Mouse (Mus musculus) CH12.LX (cell line): ENCODE results near the gene Olfr26. TPM values are rescaled to one million over a fixed set of nuclear protein-coding genes. Genes with fewer than 3 reads are reported as not detected.
"Not testable (repeated sequence)": the region's sequence is repeated elsewhere in the genome, so short reads cannot be mapped to it uniquely, and the experiment has no call there.

Source experiments
- DNase-seq: peaks from one replicate; pipeline ENCODE4 v3.0.0-alpha.2; 2013; ENCODE audit errors: extremely low read depth
- H3K27ac ChIP-seq: 2 replicates; pipeline ENCODE4 v1.5.1; 2012; ENCODE audit warnings: low read depth, mild to moderate bottlenecking, control low read depth, moderate library complexity; ENCODE audit not compliant: insufficient read depth
- H3K27me3 ChIP-seq: replicated peaks from 2 replicates; pipeline ENCODE3; 2012; ENCODE audit warnings: inconsistent platforms
- H3K36me3 ChIP-seq, 2 experiments: replicated peaks in 1 of 2; 2 replicates each; pipeline versions ENCODE3 to v1.6.1; 2012; ENCODE audit warnings: inconsistent platforms in 1 of 2, low read length in 1 of 2, mild to moderate bottlenecking in 1 of 2, mixed read lengths in 1 of 2, moderate library complexity in 1 of 2; ENCODE audit not compliant: control insufficient read depth in 1 of 2, insufficient read depth in 1 of 2
- H3K4me1 ChIP-seq, 2 experiments: 2 replicates each; pipeline ENCODE4 v1.6.1; 2012; ENCODE audit warnings: inconsistent platforms in 1 of 2, moderate library complexity in 1 of 2; ENCODE audit not compliant: insufficient read depth in 2 of 2, control insufficient read depth in 1 of 2
- H3K4me2 ChIP-seq: 2 replicates; pipeline ENCODE4 v1.6.1; 2012; ENCODE audit warnings: low read depth, mild to moderate bottlenecking, control low read depth; ENCODE audit not compliant: poor library complexity, insufficient read depth, severe bottlenecking
- H3K4me3 ChIP-seq, 3 experiments: fragments of 150-350 bp in 1 of 3; sonication (generic) in 1 of 3; replicated peaks in 1 of 3; 2 replicates each; pipeline versions ENCODE3 to v1.5.1; 2011 to 2012; ENCODE audit warnings: low read depth in 2 of 3, low read length in 2 of 3, mild to moderate bottlenecking in 2 of 3, moderate library complexity in 2 of 3, control low read depth in 1 of 3, improper control_type of control experiment in 1 of 3, inconsistent platforms in 1 of 3, mixed read lengths in 1 of 3; ENCODE audit not compliant: poor library complexity in 1 of 3
- H3K79me2 ChIP-seq: replicated peaks from 2 replicates; pipeline ENCODE4 v1.6.1; 2012; ENCODE audit warnings: mild to moderate bottlenecking, moderate library complexity; ENCODE audit not compliant: control insufficient read depth, poor library complexity, insufficient read depth, severe bottlenecking; ENCODE audit errors: extremely low read depth
- H3K9ac ChIP-seq: 2 replicates; pipeline ENCODE4 v1.6.1; 2012; ENCODE audit warnings: low read depth, mild to moderate bottlenecking, control low read depth, moderate library complexity; ENCODE audit not compliant: insufficient read depth
- H3K9me3 ChIP-seq: replicated peaks from 2 replicates; pipeline ENCODE3; 2012; ENCODE audit warnings: low read length, inconsistent platforms, mixed read lengths
- BHLHE40 ChIP-seq: IDR thresholded peaks from 2 replicates; pipeline ENCODE4 v1.6.1; 2011; ENCODE audit warnings: mild to moderate bottlenecking, low read depth, low read length, improper control_type of control experiment
- CHD2 ChIP-seq: IDR thresholded peaks from 2 replicates; pipeline ENCODE4 v1.6.1; 2011; ENCODE audit warnings: low read length, improper control_type of control experiment
- E2F4 ChIP-seq: IDR thresholded peaks from 2 replicates; pipeline ENCODE4 v1.6.1; 2011; ENCODE audit warnings: low read depth, low read length, improper control_type of control experiment; ENCODE audit not compliant: insufficient replicate concordance
- EP300 ChIP-seq: IDR thresholded peaks from 2 replicates; pipeline ENCODE4 v1.6.1; 2011; ENCODE audit warnings: low read length, improper control_type of control experiment
- ETS1 ChIP-seq: conservative IDR thresholded peaks from 2 replicates; pipeline ENCODE4 v1.6.1; 2012; ENCODE audit warnings: low read depth, mild to moderate bottlenecking, inconsistent platforms, low read length, improper control_type of control experiment, moderate library complexity
- IRF4 ChIP-seq: IDR thresholded peaks from 2 replicates; pipeline ENCODE4 v1.6.1; 2014; ENCODE audit warnings: low read depth, mild to moderate bottlenecking, inconsistent platforms, low read length, improper control_type of control experiment
- JUN ChIP-seq: IDR thresholded peaks from 2 replicates; pipeline ENCODE4 v1.6.1; 2011; ENCODE audit warnings: low read depth, mild to moderate bottlenecking, low read length, improper control_type of control experiment, moderate library complexity; ENCODE audit not compliant: insufficient read depth
- JUND ChIP-seq: conservative IDR thresholded peaks from 2 replicates; pipeline ENCODE4 v1.6.1; 2011; ENCODE audit warnings: low read depth, low read length, improper control_type of control experiment
- KAT2A ChIP-seq: IDR thresholded peaks from 2 replicates; pipeline ENCODE4 v1.6.1; 2012; ENCODE audit warnings: low read length, improper control_type of control experiment, inconsistent platforms; ENCODE audit not compliant: insufficient replicate concordance
- MAX ChIP-seq: IDR thresholded peaks from 2 replicates; pipeline ENCODE4 v1.6.1; 2011; ENCODE audit warnings: low read length, improper control_type of control experiment
- MAZ ChIP-seq: IDR thresholded peaks from 2 replicates; pipeline ENCODE4 v1.6.1; 2012; ENCODE audit warnings: low read depth, mild to moderate bottlenecking, inconsistent platforms, low read length, improper control_type of control experiment, moderate library complexity
- MEF2A ChIP-seq: IDR thresholded peaks from 2 replicates; pipeline ENCODE4 v1.6.1; 2014; ENCODE audit warnings: low read depth, mild to moderate bottlenecking, inconsistent platforms, low read length, improper control_type of control experiment, borderline replicate concordance
- MXI1 ChIP-seq: IDR thresholded peaks from 2 replicates; pipeline ENCODE4 v1.6.1; 2011; ENCODE audit warnings: mild to moderate bottlenecking, low read depth, low read length, improper control_type of control experiment
- NELFE ChIP-seq: IDR thresholded peaks from 2 replicates; pipeline ENCODE4 v1.6.1; 2011; ENCODE audit warnings: low read depth, low read length, improper control_type of control experiment
- NRF1 ChIP-seq: IDR thresholded peaks from 2 replicates; pipeline ENCODE4 v1.6.1; 2014; ENCODE audit warnings: low read depth, mild to moderate bottlenecking, inconsistent platforms, low read length, improper control_type of control experiment, moderate library complexity
- PAX5 ChIP-seq: IDR thresholded peaks from 2 replicates; pipeline ENCODE4 v1.6.1; 2012; ENCODE audit warnings: low read length, inconsistent platforms, mixed read lengths
- POLR2A ChIP-seq: IDR thresholded peaks from 2 replicates; pipeline ENCODE4 v1.6.1; 2011; ENCODE audit warnings: low read depth, mild to moderate bottlenecking, improper control_type of control experiment, low read length
- RAD21 ChIP-seq: IDR thresholded peaks from 2 replicates; pipeline ENCODE4 v1.6.1; 2011; ENCODE audit warnings: low read depth, mild to moderate bottlenecking, low read length, improper control_type of control experiment, moderate library complexity
- RCOR1 ChIP-seq: conservative IDR thresholded peaks from 2 replicates; pipeline ENCODE4 v1.6.1; 2012; ENCODE audit warnings: low read depth, mild to moderate bottlenecking, inconsistent platforms, low read length, improper control_type of control experiment
- SIN3A ChIP-seq: IDR thresholded peaks from 2 replicates; pipeline ENCODE4 v1.6.1; 2012; ENCODE audit warnings: low read length, improper control_type of control experiment, inconsistent platforms
- TBP ChIP-seq: conservative IDR thresholded peaks from 2 replicates; pipeline ENCODE4 v1.6.1; 2011; ENCODE audit warnings: low read depth, low read length, improper control_type of control experiment
- TCF12 ChIP-seq: IDR thresholded peaks from 2 replicates; pipeline ENCODE4 v1.6.1; 2014; ENCODE audit warnings: low read depth, mild to moderate bottlenecking, inconsistent platforms, low read length, improper control_type of control experiment
- UBTF ChIP-seq: IDR thresholded peaks from 2 replicates; pipeline ENCODE4 v1.6.1; 2012; ENCODE audit warnings: low read depth, mild to moderate bottlenecking, inconsistent platforms, low read length, improper control_type of control experiment, moderate library complexity
- USF2 ChIP-seq: conservative IDR thresholded peaks from 2 replicates; pipeline ENCODE4 v1.6.1; 2011; ENCODE audit warnings: low read depth, low read length, improper control_type of control experiment
- ZC3H11A ChIP-seq: IDR thresholded peaks from 2 replicates; pipeline ENCODE4 v1.6.1; 2012; ENCODE audit warnings: low read depth, mild to moderate bottlenecking, inconsistent platforms, low read length, improper control_type of control experiment
- ZKSCAN1 ChIP-seq: IDR thresholded peaks from 2 replicates; pipeline ENCODE4 v1.6.1; 2012; ENCODE audit warnings: low read depth, inconsistent platforms, low read length, improper control_type of control experiment, borderline replicate concordance
- ZMIZ1 ChIP-seq: IDR thresholded peaks from 2 replicates; pipeline ENCODE4 v1.6.1; 2012; ENCODE audit warnings: low read depth, mild to moderate bottlenecking, inconsistent platforms, low read length, improper control_type of control experiment
- dilution Hi-C: fragments of 300-500 bp; cut with MboI; formaldehyde crosslinking; loops from 2 replicates; pipeline ENCODE4 v1.14.3; 2020; ENCODE audit warnings: low sequenced_read_pairs; ENCODE audit not compliant: extremely low pct_unique_long_range_greater_than_20kb, extremely low pct_ligation_motif_present
- in situ Hi-C: fragments of 300-500 bp; cut with MboI; formaldehyde crosslinking; loops from 3 replicates; pipeline ENCODE4 v1.14.3; 2019; ENCODE audit warnings: low sequenced_read_pairs, low pct_ligation_motif_present, low pct_unique_long_range_greater_than_20kb, mixed read lengths
- polyA plus RNA-seq: library from polyadenylated mRNA; unstranded; fragments of >175 nt; gene quantifications from 2 replicates; pipeline ENCODE4 v1.2.1, GENCODE M21; 2012; ENCODE audit warnings: low read depth; ENCODE audit not compliant: insufficient read length
- total RNA-seq, 2 experiments: library from RNA; depleted of rRNA; stranded (reverse); fragments of 300-350 nt in 1 of 2; fragments of >200 nt in 1 of 2; gene quantifications; 2 replicates each; pipeline ENCODE4 v1.2.3; 2012 to 2014

The Olfr26 gene
- total and polyA plus RNA-seq, 3 experiments, result not detected

- no peaks in the 10 kb centered on the region for H3K27me3 ChIP-seq
- H3K9ac ChIP-seq, result no peak overlapping the region
- H3K4me3 ChIP-seq, result no peak overlapping the region
- no peak for DNase-seq
- no peaks in the 10 kb centered on the region for H3K9me3 ChIP-seq
- H3K4me2 ChIP-seq, result no peak overlapping the region
- no peak for TF ChIP-seq ZMIZ1
- no peak for TF ChIP-seq USF2
- no peak for TF ChIP-seq JUN
- TF ChIP-seq MXI1, result no peak
- no peak for TF ChIP-seq MAX
- TF ChIP-seq UBTF, result no peak
- no peak for TF ChIP-seq TBP
- TF ChIP-seq CHD2, result no peak
- TF ChIP-seq PAX5, result no peak
- no peak for TF ChIP-seq KAT2A
- TF ChIP-seq ZC3H11A, result no peak
- TF ChIP-seq ETS1, result no peak
- no peak for TF ChIP-seq NELFE
- no peak for TF ChIP-seq E2F4
- TF ChIP-seq, all 38 proteins: peak for 0
- dilution Hi-C loops, result no loop called here
- Histone ChIP-seq H3K27ac (no peak overlapping the region), H3K79me2 (no peaks in the 10 kb centered on the region), H3K4me1 (no peaks in the 10 kb centered on the region), H3K36me3 (no peaks in the 10 kb centered on the region)
- in situ Hi-C loops, result no loop called here
Observed at GRCm38 (mm10) chr9:38833027-38833426, 21.8 kb upstream of the Olfr26 start.

- Histone ChIP-seq H3K79me2 (no peaks in the 10 kb centered on the region), H3K4me2 (no peak within 1 kb of the TSS), H3K27ac (no peak within 1 kb of the TSS), H3K9ac (no peak within 1 kb of the TSS), H3K4me1 (no peaks in the 10 kb centered on the region), H3K4me3 (no peak within 1 kb of the TSS), H3K27me3 (no peaks in the 10 kb centered on the region), H3K36me3 (no peaks in the 10 kb centered on the region), H3K9me3 (no peaks in the 10 kb centered on the region)
- TF ChIP-seq EP300, result no peak
- TF ChIP-seq IRF4, result no peak
- TF ChIP-seq BHLHE40, result no peak
- no peak for TF ChIP-seq JUND
- no peak for TF ChIP-seq TBP
- no peak for TF ChIP-seq POLR2A
- TF ChIP-seq NRF1, result no peak
- no peak for TF ChIP-seq RAD21
- TF ChIP-seq UBTF, result no peak
- TF ChIP-seq PAX5, result no peak
- no peak for TF ChIP-seq MEF2A
- TF ChIP-seq ETS1, result no peak
- no peak for TF ChIP-seq SIN3A
- no peak for TF ChIP-seq RCOR1
- no peak for TF ChIP-seq TCF12
- no peak for TF ChIP-seq KAT2A
- TF ChIP-seq MAZ, result no peak
- TF ChIP-seq USF2, result no peak
- no peak for TF ChIP-seq ZKSCAN1
- TF ChIP-seq JUN, result no peak
- DNase-seq, result no peak
- in situ Hi-C loops, result no loop called here
- dilution Hi-C loops, result no loop called here
Observed at GRCm38 (mm10) chr9:38844149-38844548, 10.7 kb upstream of the Olfr26 start, which contains the start of gene Olfr924. TSS of gene Olfr924 (plus strand) at chr9:38844449.

GRCm38 (mm10) chr9:38874880-38875279, 20.0 kb downstream of the Olfr26 start:
- H3K9me3 ChIP-seq, H3K27ac ChIP-seq, in situ Hi-C loops, DNase-seq, dilution Hi-C loops, H3K4me2 ChIP-seq, H3K36me3 ChIP-seq, H3K79me2 ChIP-seq, H3K9ac ChIP-seq, H3K27me3 ChIP-seq, H3K4me1 ChIP-seq, H3K4me3 ChIP-seq: not testable (repeated sequence)
